Mouse (Mus musculus) cortical plate, adult 2 months (tissue): Measurements from ENCODE around the gene Cpz.

Experiments
- CTCF ChIP-seq: fragments of 200-500 bp; IDR thresholded peaks from 2 replicates; pipeline ENCODE4 v1.5.1; 2011; ENCODE audit warnings: mild to moderate bottlenecking, control low read depth, low read length; ENCODE audit not compliant: insufficient read depth; ENCODE audit errors: extremely low read depth
- POLR2A ChIP-seq: fragments of 200-500 bp; IDR thresholded peaks from 2 replicates; pipeline ENCODE4 v1.6.1; 2011; ENCODE audit warnings: mild to moderate bottlenecking, low read length, control low read depth; ENCODE audit not compliant: insufficient read depth; ENCODE audit errors: extremely low read depth

DNA sequence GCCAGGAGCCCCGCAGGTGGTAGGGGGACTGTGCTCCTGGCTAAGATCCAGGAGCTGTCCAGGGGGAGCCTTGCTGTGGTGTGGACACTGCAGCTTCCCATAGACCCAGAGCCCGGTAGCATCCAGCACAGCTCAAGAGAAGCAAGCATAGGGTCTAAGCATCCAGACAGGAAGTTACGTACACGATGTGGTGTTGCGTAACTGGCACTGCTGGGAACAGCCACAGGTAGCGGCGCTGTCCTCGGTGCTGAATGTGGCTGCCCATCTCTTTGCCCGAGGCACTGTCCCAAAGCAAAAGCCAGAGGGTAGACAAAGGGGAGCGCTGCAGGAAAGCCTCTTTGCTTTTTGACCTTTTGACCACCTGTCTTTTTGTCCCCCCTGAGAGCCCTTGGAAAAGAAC, 6.1 kb upstream of the Cpz start:
- TF ChIP-seq CTCF: no peak
- TF ChIP-seq POLR2A: no peak
